Mouse (Mus musculus) MEL (cell line): ENCODE data around the gene Bcl3.
A peak's percentile ranks its signal among the peaks of the same experiment; 100 is the strongest.

Experiments used
- BHLHE40 ChIP-seq: IDR thresholded peaks from 2 replicates; pipeline ENCODE4 v1.6.1; 2012; ENCODE audit warnings: low read depth, mild to moderate bottlenecking, inconsistent platforms, low read length, improper control_type of control experiment, borderline replicate concordance
- CTCF ChIP-seq, 3 experiments: IDR thresholded peaks in 2 of 3; conservative IDR thresholded peaks in 1 of 3; 2 replicates each; pipeline ENCODE4 v1.5.1; 2011 to 2012; ENCODE audit warnings: low read length in 3 of 3, low read depth in 2 of 3, mild to moderate bottlenecking in 2 of 3, improper control_type of control experiment in 1 of 3, inconsistent platforms in 1 of 3, mixed read lengths in 1 of 3, moderate library complexity in 1 of 3; ENCODE audit not compliant: control insufficient read depth in 1 of 3, insufficient read depth in 1 of 3, poor library complexity in 1 of 3, severe bottlenecking in 1 of 3
- E2F4 ChIP-seq: IDR thresholded peaks from 2 replicates; pipeline ENCODE4 v1.6.1; 2011; ENCODE audit warnings: low read depth, low read length, improper control_type of control experiment, borderline replicate concordance
- EP300 ChIP-seq, 2 experiments: IDR thresholded peaks; 2 replicates each; pipeline ENCODE4 v1.6.1; 2011; ENCODE audit warnings: improper control_type of control experiment in 2 of 2, low read length in 2 of 2, low read depth in 1 of 2, mild to moderate bottlenecking in 1 of 2
- GABPA ChIP-seq: IDR thresholded peaks from 2 replicates; pipeline ENCODE4 v1.6.1; 2012; ENCODE audit warnings: low read depth, mild to moderate bottlenecking, inconsistent platforms, low read length, improper control_type of control experiment, moderate library complexity
- GATA1 ChIP-seq: IDR thresholded peaks from 2 replicates; pipeline ENCODE4 v1.6.1; 2011; ENCODE audit warnings: low read depth, low read length, improper control_type of control experiment
- MAFK ChIP-seq: IDR thresholded peaks from 2 replicates; pipeline ENCODE4 v1.6.1; 2011; ENCODE audit warnings: low read depth, mild to moderate bottlenecking, low read length, improper control_type of control experiment, borderline replicate concordance
- POLR2A ChIP-seq, 2 experiments: IDR thresholded peaks; 2 replicates each; pipeline ENCODE4 v1.6.1; 2011 to 2012; ENCODE audit warnings: low read length in 2 of 2, mild to moderate bottlenecking in 2 of 2, control low read depth in 1 of 2, improper control_type of control experiment in 1 of 2, low read depth in 1 of 2, moderate library complexity in 1 of 2; ENCODE audit not compliant: control insufficient read depth in 1 of 2, insufficient read depth in 1 of 2, poor library complexity in 1 of 2
- SIN3A ChIP-seq: IDR thresholded peaks from 2 replicates; pipeline ENCODE4 v1.6.1; 2012; ENCODE audit warnings: low read length, improper control_type of control experiment, inconsistent platforms
- USF1 ChIP-seq: IDR thresholded peaks from 2 replicates; pipeline ENCODE4 v1.6.1; 2014; ENCODE audit warnings: low read depth, mild to moderate bottlenecking, inconsistent platforms, low read length, improper control_type of control experiment, moderate library complexity
- ZNF384 ChIP-seq: IDR thresholded peaks from 2 replicates; pipeline ENCODE4 v1.6.1; 2012; ENCODE audit warnings: low read depth, mild to moderate bottlenecking, inconsistent platforms, low read length, improper control_type of control experiment

DNA sequence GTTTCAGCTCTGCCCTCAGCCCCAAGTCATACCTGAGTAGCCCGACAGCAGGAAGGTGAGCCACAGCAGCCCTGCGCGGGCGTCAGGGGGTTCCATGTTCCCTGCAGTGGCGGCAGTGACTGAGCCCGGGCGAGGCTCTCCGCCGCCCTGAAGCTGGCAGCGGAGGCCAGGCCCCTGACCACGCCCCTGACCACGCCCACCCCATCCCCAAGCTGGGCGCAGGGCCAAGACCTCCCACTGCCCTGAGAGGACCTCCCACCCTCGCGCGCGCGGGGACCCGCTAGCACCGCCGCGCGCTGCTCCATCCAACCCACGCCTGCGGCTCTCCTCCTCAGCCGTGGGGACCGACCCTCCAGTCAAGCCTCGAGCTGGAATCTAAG, 52.2 kb downstream of the Bcl3 start:
- no peak for TF ChIP-seq GATA1
- TF ChIP-seq USF1, result no peak
- no peak for TF ChIP-seq SIN3A
- no peak for TF ChIP-seq CTCF (IDR thresholded peaks at IDR 0.05 in 2 of 3, conservative IDR thresholded peaks at IDR 0.05 in 1 of 3; ENCODE audit: control insufficient read depth in 1 of 3, insufficient read depth in 1 of 3, low read depth in 2 of 3, low read length in 3 of 3, poor library complexity in 1 of 3, severe bottlenecking in 1 of 3)
- TF ChIP-seq GABPA, result no peak
- no peak for TF ChIP-seq ZNF384
- TF ChIP-seq EP300 (IDR thresholded peaks at IDR 0.05; ENCODE audit: low read depth in 1 of 2, low read length in 2 of 2), result no peak
- peak; percentile 35 to 62; a peak in 2 of 4 replicates for TF ChIP-seq POLR2A (IDR thresholded peaks at IDR 0.05; ENCODE audit: control insufficient read depth in 1 of 2, insufficient read depth in 1 of 2, low read depth in 1 of 2, low read length in 2 of 2, poor library complexity in 1 of 2)
- no peak for TF ChIP-seq E2F4
- no peak for TF ChIP-seq BHLHE40
- no peak for TF ChIP-seq MAFK
